Mouse (Mus musculus) lung, embryonic 14.5 days (tissue): Measurements from ENCODE around the gene Capn15. TPM values are rescaled to one million over a fixed set of nuclear protein-coding genes. Genes with fewer than 3 reads are reported as not detected.

Source experiments
- ATAC-seq: fragments of 200-750 bp; cut with Nextera tagmentation; 2 replicates; pipeline ENCODE4 v1.8.0; 2017; ENCODE audit warnings: mild to moderate bottlenecking, moderate TSS enrichment, moderate library complexity; ENCODE audit not compliant: insufficient read depth
- DNase-seq: peaks from one replicate; pipeline ENCODE4 v3.0.0-alpha.2; 2015
- H3K27ac ChIP-seq: fragments of 300-500 bp; sonication (generic); 2 replicates; pipeline ENCODE4 v1.5.1; 2014; ENCODE audit warnings: low read depth, mild to moderate bottlenecking, moderate library complexity
- H3K27me3 ChIP-seq: fragments of 300-500 bp; sonication (generic); 2 replicates; pipeline ENCODE4 v1.6.1; 2014; ENCODE audit warnings: low read length, control low read depth; ENCODE audit not compliant: insufficient read depth
- H3K36me3 ChIP-seq: fragments of 300-500 bp; sonication (generic); 2 replicates; pipeline ENCODE4 v1.6.1; 2014; ENCODE audit warnings: control low read depth; ENCODE audit not compliant: insufficient read depth
- H3K4me1 ChIP-seq: fragments of 300-500 bp; sonication (generic); 2 replicates; pipeline ENCODE4 v1.6.1; 2014; ENCODE audit warnings: antibody characterized with exemption, control low read depth; ENCODE audit not compliant: insufficient read depth
- H3K4me2 ChIP-seq: fragments of 300-500 bp; sonication (generic); 2 replicates; pipeline ENCODE4 v1.6.1; 2014; ENCODE audit warnings: mild to moderate bottlenecking
- H3K4me3 ChIP-seq: fragments of 300-500 bp; sonication (generic); 2 replicates; pipeline ENCODE4 v1.5.1; 2014; ENCODE audit warnings: low read depth, low read length
- H3K9ac ChIP-seq: fragments of 300-500 bp; sonication (generic); 2 replicates; pipeline ENCODE4 v1.6.1; 2014
- H3K9me3 ChIP-seq: fragments of 300-500 bp; sonication (generic); 2 replicates; pipeline ENCODE4 v1.6.1; 2016; ENCODE audit warnings: low read depth, low read length, control low read depth
- CTCF ChIP-seq: IDR thresholded peaks from 2 replicates; pipeline ENCODE4 v1.5.1; 2016; ENCODE audit warnings: antibody characterized with exemption, low read depth
- WGBS: fragments of 180-500 bp; shearing (Covaris S2); extraction: QIAGEN DNeasy Blood & Tissue Kit; methylation state at CpG from one replicate; pipeline ENCODE4 v1.1.7; 2014; 5-methylcytosine and 5-hydroxymethylcytosine counted together
- polyA plus RNA-seq: library from polyadenylated mRNA; unstranded; fragments of >200 nt; fragmentation: Nextera tagmentation; extraction: Ambion mirVana; gene quantifications from 2 replicates; pipeline ENCODE4 v1.2.1, GENCODE M21; 2014

Gene Capn15
- polyA plus RNA-seq, 1 experiment from 2014 or later, result 30.5 TPM

- WGBS, result 53% methylated on average over 3 of the region's 3 CpGs
- Histone ChIP-seq H3K27me3 (peaks cover 29% of the 10 kb centered on the region), H3K27ac (no peak overlapping the region), H3K9ac (no peak overlapping the region), H3K4me2 (no peak overlapping the region), H3K4me3 (no peak overlapping the region), H3K36me3 (peaks cover 37% of the 10 kb centered on the region), H3K9me3 (no peaks in the 10 kb centered on the region), H3K4me1 (no peaks in the 10 kb centered on the region)
- DNase-seq (no peak), ATAC-seq (no peak)
- TF ChIP-seq CTCF, result no peak
Measured at GRCm38 (mm10) chr17:25955736-25956135, 29.9 kb downstream of the Capn15 start.

GRCm38 (mm10) chr17:25954671-25955070 lies 30.9 kb downstream of the Capn15 start:
- ATAC-seq, result no peak

GRCm38 (mm10) chr17:25953161-25953560 lies 32.4 kb downstream of the Capn15 start:
- H3K36me3 ChIP-seq, result peaks cover 13% of the 10 kb centered on the region
- H3K4me1 ChIP-seq, result no peaks in the 10 kb centered on the region
- H3K9ac ChIP-seq, result no peak overlapping the region
- H3K27ac ChIP-seq, result no peak overlapping the region
- DNase-seq, result no peak
- 74% methylated on average over 5 of the region's 5 CpGs for WGBS
- no peaks in the 10 kb centered on the region for H3K9me3 ChIP-seq
- H3K4me3 ChIP-seq, result no peak overlapping the region
- no peak for ATAC-seq
- TF ChIP-seq CTCF, result no peak
- peaks cover 40% of the 10 kb centered on the region for H3K27me3 ChIP-seq
- H3K4me2 ChIP-seq, result no peak overlapping the region

More at GRCm38 (mm10) chr17:25954671-25955070, 30.9 kb downstream of the Capn15 start:
- DNase-seq, result no peak
- TF ChIP-seq CTCF, result no peak
- Histone ChIP-seq H3K9ac (no peak overlapping the region), H3K27ac (no peak overlapping the region), H3K4me1 (no peaks in the 10 kb centered on the region), H3K9me3 (no peaks in the 10 kb centered on the region), H3K4me2 (no peak overlapping the region), H3K4me3 (no peak overlapping the region), H3K27me3 (peaks cover 40% of the 10 kb centered on the region), H3K36me3 (peaks cover 26% of the 10 kb centered on the region)
- WGBS, result 67% methylated on average over 2 of the region's 2 CpGs

GRCm38 (mm10) chr17:25951803-25952623 lies 33.6 kb downstream of the Capn15 start, which contains the start of gene A930017K11Rik:
A930017K11Rik (minus strand) TSS chr17:25952565.
- ATAC-seq (0 out of 2 replicates have a peak, but pooled peaks have one; percentile 35), DNase-seq (peak; percentile 43)
- Histone ChIP-seq H3K36me3 (0 out of 2 replicates have a peak, but pooled peaks cover 2% of the 10 kb centered on the region), H3K27me3 (peaks cover 40% of the 10 kb centered on the region), H3K4me3 (peak within 1 kb of the TSS; percentile 41), H3K27ac (no peak within 1 kb of the TSS), H3K4me1 (no peaks in the 10 kb centered on the region), H3K9me3 (no peaks in the 10 kb centered on the region), H3K4me2 (peak within 1 kb of the TSS; percentile 74), H3K9ac (peak within 1 kb of the TSS; percentile 0; the same call in 1 of the 2 replicates)
- no peak for TF ChIP-seq CTCF
- WGBS, result 1% methylated on average over 57 of the region's 58 CpGs

- WGBS, result under 1% methylated on average over 33 of the region's 33 CpGs
- no peak for TF ChIP-seq CTCF
- DNase-seq (peak; percentile 32), ATAC-seq (peak; percentile 18; the same call in 1 of the 2 replicates)
- peak overlapping the region; percentile 0; the same call in 1 of the 2 replicates for H3K9ac ChIP-seq
- peaks cover 40% of the 10 kb centered on the region for H3K27me3 ChIP-seq
- no peaks in the 10 kb centered on the region for H3K36me3 ChIP-seq
- H3K9me3 ChIP-seq, result no peaks in the 10 kb centered on the region
- H3K4me1 ChIP-seq, result no peaks in the 10 kb centered on the region
- H3K27ac ChIP-seq, result no peak overlapping the region
- H3K4me2 ChIP-seq, result peak overlapping the region; percentile 74
- H3K4me3 ChIP-seq, result peak overlapping the region; percentile 41
Measured at GRCm38 (mm10) chr17:25951225-25951802, 34.3 kb downstream of the Capn15 start.

GRCm38 (mm10) chr17:25950706-25951105 lies 34.9 kb downstream of the Capn15 start:
- Histone ChIP-seq H3K4me2 (no peak overlapping the region), H3K4me3 (no peak overlapping the region), H3K9me3 (no peaks in the 10 kb centered on the region), H3K27me3 (peaks cover 40% of the 10 kb centered on the region), H3K9ac (no peak overlapping the region), H3K36me3 (no peaks in the 10 kb centered on the region), H3K27ac (no peak overlapping the region), H3K4me1 (no peaks in the 10 kb centered on the region)
- DNase-seq (no peak), ATAC-seq (no peak)
- 0% methylated on average over 3 of the region's 3 CpGs for WGBS
- TF ChIP-seq CTCF, result no peak

GRCm38 (mm10) chr17:25949981-25950380 lies 35.6 kb downstream of the Capn15 start:
- no peak for DNase-seq
- no peak for ATAC-seq
- TF ChIP-seq CTCF, result no peak
- Histone ChIP-seq H3K36me3 (no peaks in the 10 kb centered on the region), H3K9me3 (no peaks in the 10 kb centered on the region), H3K4me2 (no peak overlapping the region), H3K4me3 (no peak overlapping the region), H3K27me3 (peaks cover 40% of the 10 kb centered on the region), H3K9ac (no peak overlapping the region), H3K4me1 (no peaks in the 10 kb centered on the region), H3K27ac (no peak overlapping the region)
- 59% methylated on average over 5 of the region's 5 CpGs for WGBS
